Mouse (Mus musculus): ENCODE measurements at regions not wholly inside any gene's neighbourhood (a gene's known extent, or its start where the extent isn't known, plus 50 kb on each side); places are given as distances from the start of the nearest gene placed in this dataset.
A peak's percentile ranks its signal among the peaks of the same experiment; 100 is the strongest.

DNA sequence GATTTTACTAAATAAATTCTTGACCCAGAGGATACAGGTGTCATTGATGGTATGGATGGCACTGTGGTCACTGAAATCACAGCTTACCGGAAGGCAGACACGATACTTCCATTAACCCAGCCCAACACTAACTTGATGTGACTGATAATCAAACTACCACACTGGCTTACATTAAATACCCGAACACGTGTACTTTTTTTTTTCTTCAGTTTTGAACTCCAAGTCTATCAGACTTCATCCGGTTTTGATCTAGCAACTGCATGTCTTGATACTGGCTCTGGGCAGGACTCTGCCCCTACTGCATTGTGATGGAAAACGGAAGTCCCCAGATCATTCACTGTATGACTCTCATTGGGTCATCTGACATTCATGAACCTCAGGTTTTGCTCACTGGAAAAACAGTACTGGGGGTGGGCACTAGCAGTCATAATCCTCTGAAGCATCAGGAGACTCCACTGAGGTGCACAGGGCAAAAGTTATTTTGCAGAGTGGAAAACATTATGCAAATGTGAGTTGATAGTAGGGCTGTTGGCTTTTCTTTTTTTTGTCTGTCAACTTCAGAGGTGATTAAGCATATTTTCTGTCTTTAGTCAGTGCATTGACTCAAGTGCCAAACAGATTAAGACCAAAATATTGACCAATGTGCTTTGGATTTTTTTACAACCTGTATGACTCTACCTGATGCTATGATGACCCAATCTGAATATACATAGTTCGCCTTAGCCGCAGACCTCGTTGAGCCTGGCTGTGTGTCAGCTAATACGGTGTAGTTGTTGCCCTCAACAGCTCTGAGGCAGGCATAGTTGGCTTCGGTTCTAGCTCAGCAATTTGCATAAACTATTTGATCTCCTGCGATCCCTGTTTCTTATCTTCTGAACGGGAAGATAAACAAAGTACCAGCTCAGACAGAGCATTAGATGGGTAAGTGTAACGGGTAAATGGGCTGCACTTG is 174.1 kb upstream of the Cited2 start:
- no peak for DNase-seq (ENCODE audit: low spot score in 2 of 2)

GRCm38 (mm10) chr10:17549711-17550637 is 173.0 kb upstream of the Cited2 start:
- DNase-seq (ENCODE audit: low spot score in 2 of 2) = no peak

GRCm38 (mm10) chr10:17550638-17551013 is 172.4 kb upstream of the Cited2 start:
- DNase-seq (ENCODE audit: low spot score in 2 of 2) = no peak

- no peak for DNase-seq (ENCODE audit: low spot score in 2 of 2)
These were observed 171.1 kb upstream of the Cited2 start for GRCm38 (mm10) chr10:17551869-17552268.

- DNase-seq (ENCODE audit: low spot score in 2 of 2) = no peak
These were observed 170.7 kb upstream of the Cited2 start for GRCm38 (mm10) chr10:17552277-17552676.

- no peak for DNase-seq (ENCODE audit: low spot score in 2 of 2)
These were observed 166.6 kb upstream of the Cited2 start for GRCm38 (mm10) chr10:17556391-17556790.

GRCm38 (mm10) chr10:17559370-17559955 is 163.6 kb upstream of the Cited2 start:
- no peak for DNase-seq (ENCODE audit: low spot score in 2 of 2)

DNA sequence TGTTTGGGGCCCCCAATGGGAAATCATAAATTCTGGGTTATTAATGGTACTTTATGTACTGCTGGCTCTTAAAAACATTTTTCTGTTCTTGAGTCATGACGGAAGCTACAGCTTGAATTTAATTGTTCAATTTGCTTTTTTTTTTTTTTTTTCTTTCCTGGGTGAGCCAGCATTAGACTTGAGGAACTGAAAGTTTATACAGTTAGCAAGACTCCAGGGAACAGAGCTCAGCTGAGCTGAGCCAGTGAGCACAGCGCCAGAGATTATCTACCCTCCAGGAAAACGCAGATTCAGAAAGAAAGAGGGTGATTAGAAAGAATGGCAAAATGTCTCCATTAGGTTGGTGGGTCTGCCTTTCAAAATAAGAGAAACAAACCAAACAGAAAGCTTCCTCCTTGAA is 163.0 kb upstream of the Cited2 start:
- no peak for DNase-seq (ENCODE audit: low spot score in 2 of 2)

DNA sequence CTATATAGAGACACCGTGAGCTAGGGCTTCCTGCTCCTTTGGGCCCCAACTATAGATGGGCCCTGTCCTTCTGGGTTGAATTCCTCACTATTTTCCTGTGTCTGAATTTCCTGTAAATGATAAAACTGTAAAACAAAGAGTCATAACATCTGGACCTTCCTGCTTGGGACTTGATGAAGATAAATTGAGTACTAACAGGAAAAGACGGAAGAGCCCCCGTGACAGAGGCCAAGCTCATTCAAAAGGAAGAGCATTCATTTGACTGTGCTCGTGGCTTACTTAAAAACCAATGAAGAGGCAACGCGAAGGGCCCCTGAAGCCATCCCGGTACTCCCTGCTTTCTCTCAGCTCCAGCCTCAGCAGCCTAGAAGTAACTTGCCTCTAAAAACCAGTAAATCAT is 161.6 kb upstream of the Cited2 start:
- no peak for DNase-seq (ENCODE audit: low spot score in 2 of 2)

DNA sequence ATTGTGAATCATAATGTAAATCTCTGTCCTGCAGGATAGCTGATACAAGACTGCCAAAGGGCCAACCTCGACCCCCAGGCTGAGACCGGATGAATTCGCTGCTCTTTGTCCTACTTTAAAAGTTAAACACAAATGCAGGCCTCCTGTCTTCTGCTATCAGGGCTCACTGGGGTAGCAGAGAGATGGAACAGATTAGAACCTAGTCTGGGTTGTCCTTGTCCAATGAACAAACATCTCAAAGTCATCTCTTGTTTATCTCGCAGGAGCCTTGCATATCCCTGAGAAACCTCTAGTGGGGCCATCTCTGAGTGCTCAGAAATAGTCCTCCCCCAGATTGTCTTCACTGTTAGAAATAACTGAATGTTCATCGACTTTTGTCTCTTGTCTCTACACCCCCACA is 161.0 kb upstream of the Cited2 start:
- no peak for DNase-seq (ENCODE audit: low spot score in 2 of 2)

- DNase-seq (ENCODE audit: low spot score in 2 of 2) = peak in 1 of 2 experiments; percentile 16
These were observed 160.3 kb upstream of the Cited2 start for GRCm38 (mm10) chr10:17562410-17563350.

DNA sequence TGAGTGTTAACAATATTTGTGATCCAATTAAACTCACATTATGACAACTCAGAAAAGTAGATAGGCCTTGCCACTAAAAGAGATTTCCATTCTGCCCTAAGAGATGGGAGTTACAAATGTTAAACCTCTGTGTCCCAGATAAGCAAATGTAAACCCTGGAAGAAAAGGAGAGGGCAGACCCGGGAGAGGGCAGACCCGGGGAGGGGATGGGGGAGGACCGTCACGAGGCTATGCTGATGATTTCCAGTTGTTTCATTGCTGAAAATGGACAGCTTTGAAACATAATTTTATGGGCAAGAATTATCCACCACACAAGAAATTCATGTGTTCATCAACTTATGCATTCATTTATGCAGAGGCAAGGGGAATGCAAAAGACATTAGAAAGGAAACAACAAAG is 159.7 kb upstream of the Cited2 start:
- DNase-seq (ENCODE audit: low spot score in 2 of 2) = no peak

DNA sequence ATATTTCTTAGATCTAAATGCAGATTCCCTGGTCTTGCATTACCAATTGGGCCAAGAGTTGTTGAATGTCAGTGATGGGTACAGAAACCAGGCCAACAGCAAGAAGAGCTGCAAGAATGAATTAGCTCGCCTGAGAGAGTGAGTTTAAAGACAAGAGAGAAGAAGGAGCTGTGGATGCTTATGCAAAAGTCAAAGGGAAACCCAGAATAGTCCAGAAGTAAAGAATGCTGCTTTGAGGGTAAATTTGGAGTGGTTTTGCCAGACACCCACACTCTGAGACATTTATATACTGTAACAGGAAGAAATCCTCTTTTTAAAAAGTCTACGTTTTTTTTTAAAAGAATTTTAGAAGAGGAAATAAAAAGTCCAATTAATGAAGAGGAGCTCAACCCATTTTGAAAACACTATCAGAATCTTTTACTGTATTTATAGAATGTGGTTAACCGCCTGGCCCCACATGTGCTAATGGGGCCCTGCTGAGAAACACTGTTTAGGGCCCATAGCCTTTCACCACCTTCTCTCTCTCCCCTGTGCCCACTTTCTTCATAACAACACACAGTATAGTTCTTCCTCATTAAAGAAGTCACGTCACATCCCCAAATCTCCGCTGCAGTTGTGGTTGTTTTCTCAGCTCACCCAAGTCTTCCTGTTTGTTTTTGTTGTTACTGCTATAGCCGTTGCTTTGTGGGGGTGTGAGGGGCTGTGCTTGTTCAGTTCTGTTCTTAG is 158.0 kb upstream of the Cited2 start:
- DNase-seq (ENCODE audit: low spot score in 2 of 2) = no peak

DNA sequence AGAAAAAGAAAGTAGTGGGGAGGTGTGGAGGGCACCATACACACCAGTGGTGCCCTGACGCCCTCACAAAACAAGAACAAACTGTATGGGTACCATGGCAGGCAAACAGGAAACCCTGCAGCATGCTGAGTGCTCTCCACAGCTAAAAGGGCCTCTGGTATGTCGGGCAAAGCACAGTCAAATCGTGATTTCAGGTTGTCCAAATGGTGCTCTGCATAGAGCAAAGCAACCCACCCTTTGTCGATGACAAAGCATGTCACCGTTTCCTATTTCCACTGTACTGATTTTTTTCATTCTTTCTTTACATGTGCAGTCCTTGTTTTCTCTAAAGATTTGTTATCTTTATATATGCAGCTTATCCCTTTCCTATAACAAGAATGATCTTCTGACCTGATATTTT is 156.0 kb upstream of the Cited2 start:
- no peak for DNase-seq (ENCODE audit: low spot score in 2 of 2)

DNA sequence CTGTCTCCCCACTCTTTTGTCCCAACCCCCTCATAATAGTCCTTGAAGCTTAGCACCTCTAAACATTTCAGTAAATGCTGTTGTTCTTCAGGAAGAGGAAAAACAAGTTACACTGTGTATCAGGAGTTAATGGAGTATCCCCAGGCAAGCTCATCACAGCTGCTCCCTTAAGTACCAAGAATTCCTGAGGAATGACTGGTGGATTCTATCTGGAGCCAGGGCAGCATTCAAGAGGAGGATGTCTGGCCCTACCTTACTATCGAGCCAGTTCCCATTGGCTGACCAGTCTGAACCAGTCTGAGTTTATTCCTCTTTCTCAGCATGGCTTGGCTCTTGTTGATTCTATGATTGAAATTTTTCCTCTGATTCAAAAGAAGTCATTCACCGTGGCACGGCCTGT is 155.4 kb upstream of the Cited2 start:
- DNase-seq (ENCODE audit: low spot score in 2 of 2) = no peak

DNA sequence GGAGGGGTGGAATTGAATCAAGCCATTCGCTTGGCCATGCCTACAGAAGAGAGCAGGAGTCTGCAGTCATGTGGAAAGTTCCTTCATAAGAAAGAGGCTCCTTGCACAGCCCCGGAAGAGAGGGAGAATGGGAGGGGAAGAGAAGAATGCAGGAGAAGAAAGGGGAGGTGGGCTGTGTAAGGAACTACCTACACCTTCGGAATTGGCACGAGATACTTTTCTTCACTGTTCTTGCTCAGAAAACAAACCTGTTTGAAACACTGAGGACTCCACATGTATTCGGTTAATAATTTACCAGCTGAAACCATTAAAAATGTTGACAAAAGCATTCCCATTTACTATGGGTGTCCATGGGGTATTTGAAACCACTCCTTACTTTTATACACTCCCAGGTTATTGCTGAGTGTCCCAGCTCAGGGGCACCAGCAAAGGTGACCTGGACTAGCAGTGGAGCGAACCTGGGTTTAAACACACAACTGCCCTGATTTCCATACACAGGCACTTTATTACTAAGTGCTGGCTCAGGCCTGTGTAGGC is 153.4 kb upstream of the Cited2 start:
- DNase-seq (ENCODE audit: low spot score in 2 of 2) = no peak

DNA sequence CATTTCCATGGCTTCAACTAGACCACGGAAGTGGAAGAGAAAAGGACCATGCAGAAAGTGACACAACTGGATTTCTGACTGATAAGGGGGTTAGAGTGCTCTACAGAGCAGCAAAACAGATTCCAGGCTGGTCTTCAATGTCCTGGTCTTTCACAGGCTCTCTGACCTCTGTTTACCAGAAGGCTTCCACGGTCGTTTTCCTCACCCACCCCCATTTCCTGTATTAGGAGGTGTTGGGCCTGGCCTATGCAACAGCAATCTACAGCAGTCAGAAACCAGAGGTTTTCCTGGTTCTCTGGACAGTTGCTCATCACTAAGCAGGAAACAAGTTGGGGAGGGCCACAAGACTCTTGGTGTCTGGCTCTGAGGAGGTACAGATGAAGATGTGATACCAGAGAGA is 148.1 kb upstream of the Cited2 start:
- no peak for DNase-seq (ENCODE audit: low spot score in 2 of 2)

DNA sequence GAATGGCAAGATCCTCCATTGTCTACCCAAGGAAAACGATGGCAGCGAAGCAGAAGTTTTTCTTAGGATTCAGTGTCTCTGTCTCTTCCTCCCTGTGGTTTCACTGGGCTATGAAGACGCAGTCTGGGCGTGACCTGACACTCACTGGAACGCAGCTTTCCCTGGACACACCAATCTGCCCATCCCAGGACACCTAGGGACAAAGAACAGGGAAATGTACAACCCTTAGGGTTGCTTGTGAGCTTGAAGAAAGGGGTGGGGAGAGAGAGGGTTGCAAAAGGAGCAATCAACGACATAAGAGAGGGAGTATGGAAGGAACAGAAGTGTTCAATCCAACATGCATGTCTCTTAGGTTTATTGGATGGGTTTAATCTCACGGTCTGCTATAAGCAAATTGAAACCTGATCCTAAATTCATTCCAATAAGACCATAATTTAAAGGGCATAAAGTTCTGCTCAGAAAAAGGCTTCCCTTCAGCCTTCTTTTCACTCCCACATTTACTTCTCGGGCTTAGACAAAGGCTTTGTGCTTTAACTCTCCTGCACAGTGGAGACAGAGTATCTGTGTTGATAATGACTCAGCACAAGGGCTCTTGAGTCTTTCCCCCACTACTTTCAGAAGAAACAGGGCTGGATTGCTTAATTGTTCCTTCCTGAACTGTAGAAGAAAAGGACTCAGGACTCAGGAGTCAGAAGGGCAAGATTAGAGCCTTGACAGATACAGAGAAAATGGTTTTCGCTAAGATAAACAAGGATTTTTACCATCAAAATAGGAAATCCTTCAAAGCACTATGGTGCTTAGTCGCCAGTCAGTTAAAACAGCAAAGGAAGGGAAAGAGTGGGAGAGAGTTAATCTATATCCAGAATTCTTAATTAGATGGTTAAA is 147.3 kb upstream of the Cited2 start:
- no peak for DNase-seq (ENCODE audit: low spot score in 2 of 2)

GRCm38 (mm10) chr10:17576333-17576750 is 146.7 kb upstream of the Cited2 start:
- DNase-seq (ENCODE audit: low spot score in 2 of 2) = no peak

Data from left cerebral cortex, adult 18-20 months (tissue).